Mouse (Mus musculus): ENCODE measurements around the gene Nufip1. TPM values are rescaled to one million over a fixed set of nuclear protein-coding genes. Genes with fewer than 3 reads are reported as not detected.
"Not testable (repeated sequence)": the region's sequence is repeated elsewhere in the genome, so short reads cannot be mapped to it uniquely, and the experiment has no call there.

Nufip1 gene
- polyA plus RNA-seq, 1 experiment from 2014 or later: 8.1 TPM

GRCm38 (mm10) chr14:76151820-76152161, 41.1 kb downstream of the Nufip1 start:
- Histone ChIP-seq H3K9me3 (ENCODE audit: control insufficient read depth, low read length) (no peaks in the 10 kb centered on the region), H3K27ac (replicated peaks in 1 of 2; ENCODE audit: control insufficient read depth in 1 of 2, insufficient read depth in 1 of 2, low read depth in 2 of 2, low read length in 2 of 2) (peak overlapping the region; percentile 98 to 99), H3K27me3 (ENCODE audit: control insufficient read depth, insufficient read depth, low read length) (no peaks in the 10 kb centered on the region), H3K36me3 (ENCODE audit: control insufficient read depth, insufficient read depth, low read length) (no peaks in the 10 kb centered on the region), H3K9ac (ENCODE audit: low read length) (peak overlapping the region; percentile 93), H3K4me3 (ENCODE audit: control insufficient read depth in 1 of 2, insufficient read depth in 1 of 2, low read depth in 1 of 2, low read length in 2 of 2) (peak overlapping the region; percentile 80 to 87), H3K4me1 (ENCODE audit: control insufficient read depth in 2 of 2, insufficient read depth in 2 of 2, low read length in 2 of 2) (peaks cover 10 to 25% of the 10 kb centered on the region in 2 experiments; a peak in 3 of 4 replicates), H3K4me2 (ENCODE audit: low read length) (peak overlapping the region; percentile 74)
- no peak for ATAC-seq (ENCODE audit: insufficient number of reproducible peaks, insufficient read depth, low FRiP score, low read depth)
- 1% methylated on average over 10 of the region's 10 CpGs for WGBS

DNA sequence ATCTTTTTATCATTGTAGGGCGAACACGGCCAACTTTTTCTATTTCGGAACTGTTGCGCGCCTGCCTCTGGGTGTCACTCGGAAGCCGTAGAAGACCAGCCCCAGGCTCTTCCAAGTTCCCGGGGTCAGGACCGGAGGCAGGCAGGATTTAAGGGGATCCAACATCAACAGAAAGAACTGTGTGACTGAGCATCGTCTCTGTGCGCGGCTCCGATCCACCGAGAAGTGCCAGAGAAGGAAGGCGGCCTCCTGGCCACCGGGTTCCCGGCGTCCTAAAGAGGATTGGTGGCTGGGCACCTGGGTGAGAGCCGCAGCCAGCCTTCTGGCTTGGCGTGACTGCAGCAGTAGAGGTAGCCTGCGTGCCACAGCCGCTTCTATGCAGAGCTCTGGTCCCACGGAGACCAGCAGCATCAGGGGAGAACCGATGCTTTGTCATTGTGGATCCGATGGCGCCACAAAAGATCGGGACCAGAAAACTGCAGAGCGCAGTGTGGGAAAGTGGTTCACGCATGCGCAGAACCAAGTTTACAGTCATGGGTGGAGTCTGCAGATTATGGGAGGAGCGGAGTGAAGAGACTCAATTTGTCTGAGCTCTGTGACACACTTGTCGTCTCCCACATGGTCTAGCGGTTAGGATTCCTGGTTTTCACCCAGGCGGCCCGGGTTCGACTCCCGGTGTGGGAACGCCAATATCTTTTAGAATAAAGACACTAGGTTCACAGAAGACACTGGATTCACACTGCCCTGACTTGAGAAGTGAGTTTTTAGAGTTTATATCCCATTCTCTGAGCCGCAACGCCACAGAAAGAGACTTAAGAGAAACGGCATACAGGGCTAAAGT, 41.7 kb downstream of the Nufip1 start:
- peak overlapping the region; percentile 80 to 87 for H3K4me3 ChIP-seq (ENCODE audit: control insufficient read depth in 1 of 2, insufficient read depth in 1 of 2, low read depth in 1 of 2, low read length in 2 of 2)
- WGBS: under 1% methylated on average over 41 of the region's 41 CpGs
- no peaks in the 10 kb centered on the region for H3K9me3 ChIP-seq (ENCODE audit: control insufficient read depth, low read length)
- peak overlapping the region; percentile 74 for H3K4me2 ChIP-seq (ENCODE audit: low read length)
- no peaks in the 10 kb centered on the region for H3K36me3 ChIP-seq (ENCODE audit: control insufficient read depth, insufficient read depth, low read length)
- peak overlapping the region; percentile 98 to 99 for H3K27ac ChIP-seq (replicated peaks in 1 of 2; ENCODE audit: control insufficient read depth in 1 of 2, insufficient read depth in 1 of 2, low read depth in 2 of 2, low read length in 2 of 2)
- no peaks in the 10 kb centered on the region for H3K27me3 ChIP-seq (ENCODE audit: control insufficient read depth, insufficient read depth, low read length)
- peaks cover 10 to 25% of the 10 kb centered on the region in 2 experiments; a peak in 3 of 4 replicates for H3K4me1 ChIP-seq (ENCODE audit: control insufficient read depth in 2 of 2, insufficient read depth in 2 of 2, low read length in 2 of 2)
- peak; percentile 86 for ATAC-seq (ENCODE audit: insufficient number of reproducible peaks, insufficient read depth, low FRiP score, low read depth)
- peak overlapping the region; percentile 93 for H3K9ac ChIP-seq (ENCODE audit: low read length)

- 3% methylated on average over 24 of the region's 24 CpGs for WGBS
- no peak for ATAC-seq (ENCODE audit: insufficient number of reproducible peaks, insufficient read depth, low FRiP score, low read depth)
- Histone ChIP-seq H3K4me1 (ENCODE audit: control insufficient read depth in 2 of 2, insufficient read depth in 2 of 2, low read length in 2 of 2) (peaks cover 10 to 25% of the 10 kb centered on the region in 2 experiments; a peak in 3 of 4 replicates), H3K36me3 (ENCODE audit: control insufficient read depth, insufficient read depth, low read length) (no peaks in the 10 kb centered on the region), H3K9ac (ENCODE audit: low read length) (peak overlapping the region; percentile 93), H3K9me3 (ENCODE audit: control insufficient read depth, low read length) (no peaks in the 10 kb centered on the region), H3K27ac (replicated peaks in 1 of 2; ENCODE audit: control insufficient read depth in 1 of 2, insufficient read depth in 1 of 2, low read depth in 2 of 2, low read length in 2 of 2) (peak overlapping the region; percentile 75 to 98), H3K27me3 (ENCODE audit: control insufficient read depth, insufficient read depth, low read length) (no peaks in the 10 kb centered on the region), H3K4me2 (ENCODE audit: low read length) (peak overlapping the region; percentile 74), H3K4me3 (ENCODE audit: control insufficient read depth in 1 of 2, insufficient read depth in 1 of 2, low read depth in 1 of 2, low read length in 2 of 2) (peak overlapping the region; percentile 80 to 87)
Observed at GRCm38 (mm10) chr14:76153003-76153675, 42.4 kb downstream of the Nufip1 start.

- no peak for ATAC-seq (ENCODE audit: insufficient number of reproducible peaks, insufficient read depth, low FRiP score, low read depth)
- no peaks in the 10 kb centered on the region for H3K36me3 ChIP-seq (ENCODE audit: control insufficient read depth, insufficient read depth, low read length)
- 32% methylated on average over 6 of the region's 6 CpGs for WGBS
- no peaks in the 10 kb centered on the region for H3K27me3 ChIP-seq (ENCODE audit: control insufficient read depth, insufficient read depth, low read length)
- peak overlapping the region; percentile 74 for H3K4me2 ChIP-seq (ENCODE audit: low read length)
- H3K9me3 ChIP-seq (ENCODE audit: control insufficient read depth, low read length): no peaks in the 10 kb centered on the region
- H3K4me3 ChIP-seq (ENCODE audit: control insufficient read depth in 1 of 2, insufficient read depth in 1 of 2, low read depth in 1 of 2, low read length in 2 of 2): peak overlapping the region in 1 of 2 experiments; percentile 80; a peak in 2 of 4 replicates
- no peak overlapping the region for H3K9ac ChIP-seq (ENCODE audit: low read length)
- H3K4me1 ChIP-seq (ENCODE audit: control insufficient read depth in 2 of 2, insufficient read depth in 2 of 2, low read length in 2 of 2): peaks cover 10 to 25% of the 10 kb centered on the region in 2 experiments; a peak in 3 of 4 replicates
- H3K27ac ChIP-seq (replicated peaks in 1 of 2; ENCODE audit: control insufficient read depth in 1 of 2, insufficient read depth in 1 of 2, low read depth in 2 of 2, low read length in 2 of 2): no peak overlapping the region
Observed at GRCm38 (mm10) chr14:76153828-76154227, 43.1 kb downstream of the Nufip1 start.

DNA sequence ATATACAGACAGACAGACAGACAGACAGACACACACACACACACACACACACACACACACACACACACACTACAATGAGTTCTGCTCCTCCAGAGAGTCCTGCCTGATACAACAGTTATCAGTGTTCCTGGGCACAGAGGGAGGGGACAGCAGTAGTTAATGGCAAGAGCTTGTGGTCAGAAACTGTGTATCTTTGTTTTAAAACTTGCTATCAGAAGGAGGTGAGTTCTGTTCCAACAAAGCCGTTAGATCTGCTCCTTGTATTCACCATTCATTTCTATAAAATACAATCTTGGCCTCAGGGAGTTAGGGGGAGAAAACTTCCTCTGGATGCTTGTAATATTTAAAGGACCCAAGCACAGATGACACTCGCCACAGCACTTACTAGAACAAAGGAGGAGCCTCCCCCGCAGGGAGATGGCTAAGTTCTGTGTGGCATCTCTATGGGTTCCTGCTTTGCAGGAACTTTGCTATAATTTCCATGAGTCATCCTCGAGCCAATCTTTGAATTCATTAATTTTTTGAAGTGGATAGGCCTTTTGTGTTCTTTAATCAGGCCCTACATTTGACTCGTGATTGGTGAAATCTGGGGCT, 47.6 kb downstream of the Nufip1 start:
- Histone ChIP-seq H3K27ac (replicated peaks in 1 of 2; ENCODE audit: control insufficient read depth in 1 of 2, insufficient read depth in 1 of 2, low read depth in 2 of 2, low read length in 2 of 2) (no peak overlapping the region), H3K9ac (ENCODE audit: low read length) (no peak overlapping the region), H3K4me3 (ENCODE audit: control insufficient read depth in 1 of 2, insufficient read depth in 1 of 2, low read depth in 1 of 2, low read length in 2 of 2) (no peak overlapping the region), H3K4me1 (ENCODE audit: control insufficient read depth in 2 of 2, insufficient read depth in 2 of 2, low read length in 2 of 2) (peaks cover 1 to 5% of the 10 kb centered on the region in 2 experiments; a peak in 2 of 4 replicates), H3K4me2 (ENCODE audit: low read length) (no peak overlapping the region), H3K36me3 (ENCODE audit: control insufficient read depth, insufficient read depth, low read length) (no peaks in the 10 kb centered on the region), H3K27me3 (ENCODE audit: control insufficient read depth, insufficient read depth, low read length) (no peaks in the 10 kb centered on the region), H3K9me3 (ENCODE audit: control insufficient read depth, low read length) (no peaks in the 10 kb centered on the region)
- ATAC-seq (ENCODE audit: insufficient number of reproducible peaks, insufficient read depth, low FRiP score, low read depth): no peak
- WGBS: 55% methylated on average over 5 of the region's 5 CpGs

- not testable (repeated sequence) for H3K36me3 ChIP-seq (ENCODE audit: control insufficient read depth, insufficient read depth, low read length); H3K9ac ChIP-seq (ENCODE audit: low read length); H3K4me3 ChIP-seq (ENCODE audit: control insufficient read depth in 1 of 2, insufficient read depth in 1 of 2, low read depth in 1 of 2, low read length in 2 of 2); H3K4me1 ChIP-seq (ENCODE audit: control insufficient read depth in 2 of 2, insufficient read depth in 2 of 2, low read length in 2 of 2); H3K9me3 ChIP-seq (ENCODE audit: control insufficient read depth, low read length); H3K4me2 ChIP-seq (ENCODE audit: low read length); H3K27ac ChIP-seq (replicated peaks in 1 of 2; ENCODE audit: control insufficient read depth in 1 of 2, insufficient read depth in 1 of 2, low read depth in 2 of 2, low read length in 2 of 2); ATAC-seq (ENCODE audit: insufficient number of reproducible peaks, insufficient read depth, low FRiP score, low read depth); H3K27me3 ChIP-seq (ENCODE audit: control insufficient read depth, insufficient read depth, low read length)
- WGBS: 86% methylated on average over 5 of the region's 6 CpGs
Observed at GRCm38 (mm10) chr14:76160580-76160979, 49.9 kb downstream of the Nufip1 start.

- no peaks in the 10 kb centered on the region for H3K36me3 ChIP-seq (ENCODE audit: control insufficient read depth, insufficient read depth, low read length)
- H3K9me3 ChIP-seq (ENCODE audit: control insufficient read depth, low read length): no peaks in the 10 kb centered on the region
- no peak overlapping the region for H3K27ac ChIP-seq (replicated peaks in 1 of 2; ENCODE audit: control insufficient read depth in 1 of 2, insufficient read depth in 1 of 2, low read depth in 2 of 2, low read length in 2 of 2)
- WGBS: 45% methylated on average over 11 of the region's 11 CpGs
- H3K27me3 ChIP-seq (ENCODE audit: control insufficient read depth, insufficient read depth, low read length): 0 out of 2 replicates have a peak, but pooled peaks cover 4% of the 10 kb centered on the region
- peaks cover 6 to 9% of the 10 kb centered on the region in 2 experiments; a peak in 2 of 4 replicates for H3K4me1 ChIP-seq (ENCODE audit: control insufficient read depth in 2 of 2, insufficient read depth in 2 of 2, low read length in 2 of 2)
- H3K9ac ChIP-seq (ENCODE audit: low read length): no peak overlapping the region
- H3K4me2 ChIP-seq (ENCODE audit: low read length): 0 out of 2 replicates have a peak overlapping the region, but pooled peaks have one; percentile 57
- no peak overlapping the region for H3K4me3 ChIP-seq (ENCODE audit: control insufficient read depth in 1 of 2, insufficient read depth in 1 of 2, low read depth in 1 of 2, low read length in 2 of 2)
- ATAC-seq (ENCODE audit: insufficient number of reproducible peaks, insufficient read depth, low FRiP score, low read depth): no peak
Observed at GRCm38 (mm10) chr14:76164236-76164635, 53.5 kb downstream of the Nufip1 start.

Measured in heart, embryonic 14.5 days (tissue).